Mouse (Mus musculus) 416B (cell line): Measurements from ENCODE around the gene Fam107b.

Experiments
- DNase-seq: peaks from one replicate; pipeline ENCODE4 v3.0.0; 2011; ENCODE audit warnings: low read depth

Fam107b gene

DNA sequence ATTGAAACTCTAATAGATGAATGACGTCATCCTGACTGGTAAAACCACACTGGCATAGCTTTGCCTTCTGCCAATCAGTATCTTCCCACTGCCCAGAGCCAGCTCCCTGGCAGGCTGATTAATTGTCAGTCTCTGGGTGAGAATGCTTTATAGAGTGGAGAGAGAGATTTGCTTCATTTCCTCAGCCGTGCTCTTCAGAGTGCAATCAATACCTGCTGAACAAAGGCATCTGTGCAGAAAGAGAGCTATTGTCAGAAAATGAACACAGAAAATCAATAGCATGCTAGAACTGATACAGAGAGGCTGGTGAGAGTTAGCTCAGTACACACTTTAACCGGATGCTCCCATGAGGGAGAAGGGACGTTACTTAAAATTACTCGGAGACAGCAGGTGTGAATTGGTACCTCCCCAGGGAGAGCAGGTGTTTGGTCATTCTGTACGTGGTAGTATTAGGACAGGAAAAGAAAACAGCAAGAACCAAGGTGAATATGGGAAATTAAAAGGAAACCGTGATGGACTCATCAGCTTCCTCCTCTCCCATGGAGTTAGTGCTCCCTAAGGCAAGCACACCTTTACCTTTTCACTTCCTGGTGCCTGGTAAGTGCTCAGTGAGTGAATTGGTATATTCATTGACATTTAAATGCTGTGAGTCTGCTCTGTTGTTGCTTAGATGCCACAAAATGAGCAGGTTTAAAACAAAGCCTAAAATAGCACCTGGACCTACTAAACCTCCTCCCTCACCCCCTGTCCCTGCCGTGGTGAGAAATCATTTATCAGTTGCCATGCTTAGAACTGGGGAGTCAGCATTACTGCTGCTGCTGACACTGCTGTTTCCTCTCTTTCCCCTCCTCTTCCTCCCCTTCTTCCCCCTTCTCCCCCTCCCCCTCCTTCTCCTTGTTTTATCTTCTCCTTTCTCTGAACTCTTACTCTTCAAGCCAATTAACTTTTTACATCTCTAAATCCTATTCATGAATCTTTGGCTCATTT is 38.9 kb downstream of the Fam107b start:
- DNase-seq: peak; percentile 31

DNA sequence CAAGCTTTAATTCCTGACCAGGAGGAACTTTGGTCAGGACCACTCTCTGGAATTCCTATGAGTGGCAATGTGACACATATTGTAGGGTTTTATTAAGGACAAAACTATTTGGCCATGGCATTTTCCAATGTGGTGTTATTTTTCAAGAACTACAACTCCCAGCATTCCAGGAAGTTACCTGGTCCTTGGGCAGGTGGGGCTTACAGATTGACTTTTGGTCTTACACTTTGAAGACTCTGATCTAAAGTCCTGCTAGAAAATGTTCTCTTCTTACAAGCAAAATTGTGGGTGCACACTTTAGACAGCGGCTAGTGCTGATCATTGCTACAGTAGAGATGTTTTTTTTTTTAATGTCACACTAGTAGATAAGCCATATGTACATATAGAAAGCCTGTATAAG is 48.2 kb downstream of the Fam107b start:
- DNase-seq: no peak

DNA sequence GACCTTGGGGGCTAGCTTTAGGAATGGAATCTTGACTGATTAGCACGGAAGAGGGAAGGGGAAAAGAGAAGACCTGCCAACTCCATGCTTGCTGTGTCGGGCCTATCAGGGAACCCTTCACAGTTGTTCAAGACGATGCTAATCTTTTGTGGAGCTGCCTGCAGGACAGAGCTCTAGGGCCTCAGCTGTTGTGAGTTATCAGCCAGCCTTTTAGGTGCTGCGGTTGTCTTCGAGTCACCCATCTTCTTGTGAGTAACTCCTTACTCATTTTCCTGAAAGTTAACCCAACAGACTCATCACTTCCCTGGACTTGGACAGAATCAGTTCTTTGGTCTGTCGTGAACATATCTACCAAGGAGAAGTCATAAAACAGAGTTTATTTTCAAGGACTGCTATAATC is 51.3 kb downstream of the Fam107b start:
- peak; percentile 79 for DNase-seq

DNA sequence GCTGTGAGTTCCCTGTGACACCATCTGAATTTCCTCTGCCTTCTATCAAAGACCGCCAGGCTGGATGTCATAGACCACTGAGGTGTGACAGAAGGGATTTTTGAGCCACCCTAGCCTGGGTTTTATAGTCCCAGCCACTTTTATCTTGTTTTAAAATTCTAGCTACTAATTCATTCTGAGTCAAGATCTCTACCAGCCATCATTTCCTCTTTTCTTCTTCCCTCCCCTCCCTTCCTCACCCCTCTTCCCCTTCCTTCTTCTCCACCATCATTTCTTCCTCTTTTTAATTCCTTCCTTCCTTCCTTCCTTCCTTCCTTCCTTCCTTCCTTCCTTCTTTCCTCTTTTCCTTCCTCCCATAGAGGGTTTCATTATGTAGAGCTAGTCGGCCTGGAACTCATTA is 51.9 kb downstream of the Fam107b start:
- DNase-seq: peak; percentile 41

DNA sequence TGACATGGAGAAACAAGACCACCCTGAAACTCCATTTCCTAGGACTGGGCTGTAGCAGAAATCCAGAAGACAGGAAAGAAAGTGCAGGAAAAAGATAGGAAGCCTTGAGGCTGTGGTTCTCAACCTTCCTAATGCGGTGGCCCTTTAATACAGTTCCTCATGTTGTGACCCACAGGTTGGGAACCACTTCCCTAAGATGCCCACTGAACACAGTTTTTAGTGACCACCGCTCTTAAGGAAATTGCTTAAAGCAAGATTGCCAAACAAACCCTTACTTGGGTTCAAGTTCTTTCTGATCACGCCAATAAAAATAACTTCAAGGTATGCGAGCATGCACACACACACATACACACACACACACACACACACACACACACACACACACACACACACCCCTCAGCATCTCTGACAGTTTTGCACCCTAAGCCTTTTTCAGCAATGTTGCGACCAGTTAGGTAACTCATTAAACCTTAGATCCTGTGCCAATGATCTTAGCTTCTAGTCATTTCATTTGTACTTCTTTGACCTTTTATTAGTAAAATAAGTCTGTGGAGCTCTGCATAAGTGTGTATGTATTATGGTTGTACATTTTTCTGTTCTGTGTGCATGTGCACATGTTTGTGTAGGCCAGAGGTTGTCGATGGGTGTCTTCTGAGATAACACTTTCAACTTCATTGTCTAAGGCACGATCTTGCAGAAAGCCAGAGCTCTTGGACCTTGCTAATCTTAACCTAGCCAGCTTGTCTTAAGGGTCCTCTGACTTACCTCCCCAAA is 53.1 kb downstream of the Fam107b start:
- peak; percentile 55 for DNase-seq

DNA sequence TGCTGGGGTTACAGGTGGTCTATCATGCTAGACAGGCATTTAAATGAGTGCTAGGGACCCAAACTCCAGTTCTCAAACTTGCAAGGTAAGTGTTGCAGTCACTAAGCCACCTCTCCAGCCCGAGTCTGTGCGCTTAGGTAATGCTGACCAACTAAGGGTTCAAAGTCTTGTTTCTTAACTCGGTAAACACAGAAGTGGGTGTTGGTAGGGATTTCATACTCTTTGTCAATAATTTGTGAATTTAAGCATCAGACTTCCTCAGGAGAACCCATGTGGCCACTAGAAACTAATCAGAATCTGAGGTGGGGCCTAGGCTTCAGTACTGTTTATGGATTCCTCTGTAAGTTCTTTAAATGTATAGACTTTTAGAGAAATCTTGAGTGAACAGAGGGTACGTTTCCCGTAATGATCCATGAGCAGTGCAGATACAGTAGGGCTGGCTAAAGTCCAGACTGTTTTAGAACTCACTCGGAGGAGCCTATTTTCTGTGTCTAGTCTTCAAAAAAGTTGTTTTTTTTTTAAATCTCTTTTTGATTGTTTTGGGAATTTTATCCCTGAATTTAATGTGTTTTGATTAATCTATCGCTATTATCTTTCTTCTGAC is 53.8 kb downstream of the Fam107b start:
- DNase-seq: peak; percentile 31

DNA sequence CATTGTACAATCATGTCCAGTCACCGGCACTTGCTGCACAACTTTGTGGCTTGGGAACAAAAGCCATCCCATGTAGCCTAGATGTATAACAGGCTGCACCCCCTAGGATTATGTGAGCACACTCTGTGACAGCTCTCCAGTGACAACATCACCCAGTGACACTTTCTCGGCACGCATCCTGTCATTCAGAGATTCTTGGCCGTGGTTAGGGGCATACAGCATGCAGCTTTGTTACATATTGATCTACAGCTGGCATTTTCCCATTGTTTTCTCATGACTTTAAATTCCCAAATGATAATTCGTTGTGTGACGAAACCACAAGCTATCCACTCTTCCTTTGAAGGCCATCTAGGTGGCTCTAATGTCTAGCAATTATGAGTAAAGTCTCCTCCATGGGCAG is 58.8 kb downstream of the Fam107b start:
- no peak for DNase-seq

DNA sequence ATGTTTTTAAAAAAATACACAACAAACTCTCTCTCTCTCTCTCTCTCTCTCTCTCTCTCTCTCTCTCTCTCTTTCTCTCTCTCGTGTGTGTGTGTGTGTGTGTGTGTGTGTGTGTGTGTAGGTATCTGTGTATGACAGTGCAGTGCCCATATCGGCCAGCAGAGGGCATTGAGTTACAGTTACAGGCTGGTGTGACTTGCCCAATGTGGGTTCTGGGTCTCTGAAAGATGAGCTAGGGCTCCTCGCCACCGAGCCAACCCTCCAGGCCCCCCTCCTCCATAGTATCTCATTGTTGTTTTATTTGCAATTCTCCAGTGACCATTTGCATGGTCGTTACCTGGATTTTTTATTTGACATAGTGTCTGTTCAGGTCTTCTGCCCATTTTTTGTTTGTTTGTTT is 59.5 kb downstream of the Fam107b start:
- DNase-seq: peak; percentile 48

DNA sequence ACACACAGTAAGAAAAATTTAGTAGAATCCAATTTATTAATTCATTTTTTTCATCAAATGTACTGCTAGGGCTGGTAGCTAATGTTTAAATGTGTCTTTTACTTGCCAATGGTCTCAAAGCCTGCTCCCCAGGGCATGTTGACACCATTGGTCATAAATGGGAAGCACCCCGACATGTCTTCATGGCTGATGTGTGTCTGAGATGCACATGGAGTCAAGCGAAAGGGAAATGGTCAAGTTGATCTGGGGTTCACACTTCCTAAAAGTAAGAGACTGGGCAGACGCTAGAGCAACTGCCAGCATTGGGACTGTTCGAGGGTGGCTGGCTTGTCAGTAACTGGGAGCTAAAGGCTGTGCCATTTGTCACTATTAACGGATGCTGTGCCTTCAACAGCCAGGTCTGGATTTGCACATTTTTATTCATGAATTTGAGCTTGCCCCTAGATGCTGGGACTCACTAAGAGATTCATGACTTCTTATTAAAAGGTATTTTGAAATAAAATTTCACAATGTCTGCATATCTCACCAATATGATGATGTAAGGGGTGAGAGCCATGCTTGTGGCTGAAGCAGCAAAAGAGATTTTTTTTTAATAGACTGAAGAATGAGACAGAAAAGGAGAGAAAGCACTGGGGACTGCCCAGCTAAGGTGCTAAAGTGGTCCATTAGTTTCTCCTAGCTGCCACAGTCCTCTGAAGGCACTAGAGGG is 60.6 kb downstream of the Fam107b start:
- peak; percentile 54 for DNase-seq

DNA sequence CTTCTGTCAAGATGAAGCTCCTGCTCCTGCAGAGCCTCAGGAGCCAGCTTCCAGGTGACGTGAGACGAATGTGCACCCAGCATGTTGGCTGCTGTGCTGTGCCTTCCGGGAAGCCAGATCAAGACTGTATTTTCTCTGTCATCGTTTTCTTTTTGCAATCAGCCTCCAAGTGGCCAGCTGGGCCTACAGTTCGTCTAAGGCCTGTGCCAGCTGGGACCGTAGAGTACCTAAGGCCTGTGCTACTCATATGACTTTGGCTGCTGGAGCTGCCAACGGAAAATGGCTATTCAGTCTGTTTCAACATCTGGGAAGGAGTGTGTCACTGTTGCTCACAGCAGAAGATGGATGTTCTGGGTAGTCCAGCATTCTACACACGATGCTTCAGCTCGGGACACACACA is 62.8 kb downstream of the Fam107b start:
- peak; percentile 49 for DNase-seq

DNA sequence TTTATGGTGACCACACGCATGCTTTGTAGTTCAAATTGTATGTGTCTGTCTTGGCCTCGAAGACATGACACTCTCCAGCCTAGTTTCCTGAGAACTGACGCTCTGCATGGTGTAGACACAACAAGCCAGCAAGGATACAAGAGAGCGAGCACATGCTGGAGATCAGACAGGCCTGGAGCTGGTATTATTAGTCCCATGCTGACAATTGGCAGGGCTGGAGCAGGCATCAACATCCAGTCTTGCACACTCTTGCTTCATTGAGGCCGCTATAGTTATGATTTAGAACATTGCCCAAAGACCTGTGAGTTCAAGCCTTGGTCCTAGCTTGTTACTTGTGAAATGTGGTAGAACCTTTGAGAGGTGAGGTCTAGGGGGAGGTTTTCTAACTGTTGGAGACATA is 66.5 kb downstream of the Fam107b start:
- DNase-seq: no peak

DNA sequence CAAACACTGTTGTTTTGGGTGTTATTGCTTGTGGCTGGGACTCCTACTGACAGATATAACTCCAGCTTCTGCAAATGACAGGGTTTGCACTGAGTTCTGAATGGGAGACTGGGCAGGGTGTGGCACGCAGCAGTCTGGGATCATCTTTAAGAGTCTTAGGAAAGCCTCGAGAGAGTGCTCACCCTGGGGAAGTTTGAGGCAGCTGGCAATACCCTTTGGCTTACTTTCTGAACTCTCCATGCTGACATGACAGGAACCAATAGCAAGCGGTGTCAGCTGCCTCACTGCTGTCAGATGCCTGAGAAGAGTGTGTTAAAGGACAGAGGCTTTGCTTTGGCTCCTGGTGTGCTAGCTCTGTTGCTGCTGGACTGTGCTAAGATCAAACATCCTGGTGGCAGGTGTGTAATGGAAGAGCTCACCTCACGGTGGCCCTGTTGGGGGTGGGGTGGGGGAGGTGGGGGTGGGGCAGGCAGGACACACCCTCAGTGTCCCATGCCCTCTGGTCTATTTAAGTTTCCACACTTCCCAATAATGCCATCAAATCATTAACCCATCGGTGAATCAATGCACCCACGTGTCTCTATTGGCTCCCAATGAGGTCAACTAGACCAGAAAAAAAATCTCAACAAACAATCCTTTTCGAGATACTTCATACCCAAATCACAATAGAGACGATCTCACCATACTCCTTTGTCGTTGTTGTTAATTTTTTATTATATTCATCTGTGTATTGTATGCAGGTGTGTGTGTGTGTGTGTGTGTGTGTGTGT is 70.9 kb downstream of the Fam107b start:
- DNase-seq: no peak

DNA sequence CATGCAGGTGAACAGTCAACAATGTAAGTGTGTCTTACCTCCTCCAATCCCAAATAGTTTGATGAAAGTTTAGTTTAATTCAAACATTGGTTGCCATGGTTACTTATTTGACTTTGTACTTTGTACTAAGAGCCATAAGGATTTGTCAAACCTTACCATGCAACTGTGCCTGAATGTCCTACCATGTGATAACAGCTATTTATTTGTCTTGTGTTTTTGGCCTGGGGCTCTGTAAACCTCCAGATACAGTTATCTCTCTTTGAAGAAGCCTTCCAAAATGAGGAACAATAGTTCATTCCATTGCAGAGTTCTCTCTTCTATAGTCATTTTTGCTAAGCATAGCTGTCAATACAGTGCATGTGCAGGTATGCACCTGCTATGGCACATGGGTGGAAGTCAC is 72.7 kb downstream of the Fam107b start:
- no peak for DNase-seq

DNA sequence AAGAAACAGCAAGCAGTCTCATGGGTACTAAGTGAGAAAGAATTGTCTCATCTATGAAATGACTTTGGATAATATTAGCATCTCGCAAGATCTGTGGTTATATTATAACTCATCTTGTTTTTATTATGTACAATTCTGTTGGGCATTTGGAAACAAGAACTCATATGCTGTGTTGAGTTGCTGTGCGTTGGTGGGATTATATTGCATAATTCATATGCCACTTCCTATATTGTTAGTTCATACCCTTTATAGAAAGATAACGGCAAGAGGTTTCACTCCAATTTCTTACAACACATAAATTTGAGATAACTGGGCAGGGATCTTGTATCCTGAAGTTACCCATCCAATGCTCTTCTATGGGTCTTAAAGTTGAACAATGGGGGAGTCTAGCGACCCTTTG is 75.5 kb downstream of the Fam107b start:
- peak; percentile 86 for DNase-seq

DNA sequence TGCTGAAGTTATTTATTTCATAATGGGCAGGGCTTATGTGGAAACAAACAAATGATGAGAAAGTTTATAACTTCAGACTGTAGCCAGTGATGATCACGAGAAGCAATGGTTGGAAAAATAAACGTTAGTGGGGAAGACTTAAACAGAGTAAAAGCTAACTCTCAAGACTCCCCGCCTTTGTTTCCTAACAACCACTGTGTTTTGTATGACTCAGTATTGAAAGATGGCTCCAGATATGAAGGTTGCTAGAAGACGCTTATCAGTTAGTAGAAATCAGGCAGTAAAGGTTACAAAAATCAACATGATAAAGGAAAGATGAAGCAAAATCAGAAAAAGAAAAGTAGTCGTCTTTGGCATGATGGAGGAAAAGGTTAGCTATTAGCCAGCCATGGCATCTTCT is 78.9 kb downstream of the Fam107b start:
- DNase-seq: peak; percentile 64

DNA sequence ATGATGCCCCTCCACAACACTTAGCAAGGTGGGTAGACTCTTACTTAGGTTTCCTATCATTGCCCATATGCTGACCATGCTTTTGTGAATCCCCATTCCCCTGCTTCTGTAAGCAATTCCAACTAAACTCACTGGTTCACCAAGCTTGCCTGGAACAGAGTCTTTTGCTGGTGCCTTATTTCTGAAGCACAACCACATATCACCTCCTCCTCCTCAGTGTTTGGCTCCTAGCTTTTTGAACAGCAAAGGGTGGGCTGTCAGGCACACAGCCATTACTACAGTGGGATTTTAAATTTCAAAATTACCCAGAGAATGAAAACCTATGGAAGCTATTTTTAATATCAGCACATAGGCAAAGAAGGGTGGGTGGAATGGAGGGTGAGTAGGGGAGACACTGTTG is 84.3 kb downstream of the Fam107b start:
- DNase-seq: no peak

DNA sequence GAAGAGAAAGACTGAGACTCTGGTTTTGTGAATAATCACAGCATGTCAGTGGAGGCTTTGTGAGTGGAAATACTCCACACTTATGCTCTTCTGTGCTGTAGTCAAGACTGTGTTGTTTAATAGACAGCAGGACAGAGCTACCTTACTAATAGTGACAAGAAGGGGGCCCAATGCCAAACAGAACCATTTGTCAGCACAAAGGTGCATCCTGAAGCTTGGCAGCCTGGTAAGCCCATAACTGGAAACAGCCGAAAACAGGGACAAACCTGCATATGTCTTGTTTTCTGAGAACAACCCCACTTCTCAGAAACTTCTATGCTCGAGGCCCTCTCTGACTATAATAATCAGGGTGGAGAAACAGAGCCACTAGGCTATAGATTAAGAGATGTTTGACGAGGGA is 85.8 kb downstream of the Fam107b start:
- no peak for DNase-seq

DNA sequence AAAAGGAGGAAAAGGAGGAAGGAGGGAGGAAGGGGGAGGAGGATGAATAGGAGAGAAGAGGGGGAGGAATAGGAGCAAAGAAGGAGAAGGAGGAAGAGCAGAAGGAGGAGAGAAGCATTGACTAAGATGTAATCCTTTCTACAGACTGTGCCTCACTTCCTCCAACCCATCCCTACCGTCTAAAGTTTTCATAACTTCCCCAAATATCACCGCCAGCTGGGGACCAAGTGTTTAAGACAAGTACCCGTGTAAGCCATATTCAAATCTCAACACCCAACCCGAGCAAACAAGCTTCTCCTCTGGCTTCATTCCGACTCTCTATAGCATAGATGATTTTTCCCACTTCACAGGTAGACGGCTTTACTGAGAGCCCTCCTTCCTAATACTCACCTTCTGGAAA is 86.5 kb downstream of the Fam107b start:
- DNase-seq: peak; percentile 73

DNA sequence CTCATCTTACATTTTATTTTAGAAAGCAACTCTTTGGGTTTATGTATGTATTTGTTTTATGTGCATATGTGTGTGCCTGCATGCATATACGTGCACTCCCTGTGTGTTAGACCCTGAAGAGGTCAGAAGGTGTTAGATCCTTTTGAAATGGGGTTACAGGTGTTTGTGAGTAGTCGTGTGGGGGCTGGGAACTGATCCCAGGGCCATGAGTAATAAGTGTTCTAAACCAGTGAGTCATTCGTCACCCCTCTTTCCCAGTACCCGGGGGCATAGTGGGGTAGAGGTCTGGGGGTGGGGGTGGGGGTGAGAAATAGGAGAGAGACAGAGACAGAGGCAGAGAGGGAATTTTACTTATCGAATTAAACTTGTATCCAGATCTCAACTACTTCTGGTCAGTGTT is 87.1 kb downstream of the Fam107b start:
- DNase-seq: no peak

DNA sequence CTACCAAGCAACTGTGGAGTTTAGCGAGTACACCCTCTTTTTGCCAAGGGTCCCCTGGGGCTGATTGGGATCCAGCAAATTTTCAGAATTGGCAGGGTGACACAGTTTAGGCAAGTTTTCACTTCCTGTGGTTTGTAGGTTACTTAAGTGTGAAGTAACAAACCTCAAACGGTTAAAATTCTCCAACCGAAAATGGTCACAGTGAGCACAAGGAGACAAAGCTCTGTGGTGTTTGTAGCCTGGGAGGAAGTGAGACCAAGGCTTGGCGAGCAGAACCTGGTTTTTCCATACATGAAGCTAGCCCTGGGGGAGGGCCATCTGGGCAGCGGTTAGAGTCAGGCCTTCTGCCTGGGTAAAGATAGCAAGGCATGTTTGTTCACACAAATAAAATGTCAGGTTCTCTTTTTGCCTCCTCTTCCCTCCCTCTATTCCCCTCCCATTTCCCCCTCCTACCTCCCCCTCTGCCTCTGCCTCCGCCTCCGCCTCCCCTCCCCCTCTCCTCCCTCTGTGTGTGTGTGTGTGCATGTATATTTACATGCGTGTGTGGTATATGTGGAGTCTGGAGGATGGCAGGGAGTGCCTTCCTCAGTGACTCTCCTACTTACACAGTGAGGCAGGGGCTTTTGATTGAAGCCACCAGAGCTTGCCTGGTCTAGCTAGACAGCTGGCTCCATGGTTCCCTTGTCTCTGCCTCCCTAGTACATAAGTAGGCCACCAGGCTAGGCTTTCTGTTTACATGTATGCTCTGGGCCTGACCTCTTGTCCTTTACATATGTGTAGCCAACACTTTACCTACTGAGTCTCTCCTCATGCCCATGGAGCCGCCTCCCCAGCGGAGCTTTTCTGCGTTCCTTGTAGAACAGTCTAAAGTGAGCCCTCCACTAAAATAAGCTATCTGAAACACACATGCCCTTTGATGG is 87.8 kb downstream of the Fam107b start:
- peak; percentile 100 for DNase-seq
